ENCODE assay signal across 12 mouse cellular contexts in the genomic region with DNA sequence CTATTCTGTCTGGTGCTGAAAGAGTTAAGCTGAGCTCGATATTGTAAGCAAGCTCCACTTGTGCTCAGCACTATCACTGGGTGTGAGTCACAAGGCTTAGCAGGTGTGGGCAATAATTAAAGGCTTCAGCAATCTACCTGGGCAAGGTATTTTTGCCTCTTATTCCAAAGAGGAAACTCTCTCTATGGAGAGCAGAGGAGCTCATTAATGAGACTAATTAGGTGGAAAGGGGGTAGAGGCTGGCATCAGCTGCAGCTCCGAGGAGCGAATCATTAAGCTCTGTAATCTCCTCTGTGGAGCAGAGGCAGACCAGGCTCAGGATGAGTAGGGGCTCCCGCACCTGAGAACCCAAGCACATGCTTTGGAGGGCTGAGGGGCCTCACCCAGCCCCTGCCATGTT.
A peak's percentile ranks its signal among the peaks of the same experiment; 100 is the strongest.
DNase-seq lines count a peak whose midpoint lies in the region; ATAC-seq lines count a peak whose summit lies in the region.
"Had no signal": no experiment of that assay in that cellular context is flagged by ENCODE, and none has a peak within 500 bp of the region (broad histone marks: within the 10 kb centered on the region; RNA-seq: fewer than 3 reads in every experiment).

No protein-coding gene starts in this region.

- DNase-seq in retina, embryonic 14.5 days (ENCODE audit: low spot score): peak; percentile 39
- DNase-seq in gastrocnemius, adult 8-10 months (ENCODE audit: low spot score in 2 of 2): no peak
- DNase-seq in lung, postnatal 14 days: no peak
- DNase-seq: cerebellum, adult 11 months; heart, postnatal 10 days; lung, embryonic 14.5 days; thymus, adult 2 months had no signal

- no peak overlapping the region for H3K4me2 ChIP-seq in embryonic facial prominence, embryonic 15.5 days (replicated peaks)
- H3K4me2 ChIP-seq in forebrain, embryonic 15.5 days (replicated peaks): no peak overlapping the region
- no peak overlapping the region for H3K4me2 ChIP-seq in intestine, embryonic 16.5 days (ENCODE audit: low read depth, low read length)
- H3K4me2 ChIP-seq: lung, embryonic 14.5 days; neural tube, embryonic 12.5 days had no signal

- no peaks in the 10 kb centered on the region for H3K4me1 ChIP-seq in embryonic facial prominence, embryonic 15.5 days
- H3K4me1 ChIP-seq in forebrain, embryonic 15.5 days: peaks cover 18% of the 10 kb centered on the region
- 0 out of 2 replicates have a peak, but pooled peaks cover 3% of the 10 kb centered on the region for H3K4me1 ChIP-seq in intestine, embryonic 16.5 days (ENCODE audit: control insufficient read depth, insufficient read depth, low read length)

- H3K36me3 ChIP-seq in embryonic facial prominence, embryonic 15.5 days: no peaks in the 10 kb centered on the region
- no peaks in the 10 kb centered on the region for H3K36me3 ChIP-seq in forebrain, embryonic 15.5 days
- no peaks in the 10 kb centered on the region for H3K36me3 ChIP-seq in intestine, embryonic 16.5 days (ENCODE audit: control insufficient read depth, insufficient read depth, low read length)
- H3K36me3 ChIP-seq: neural tube, embryonic 12.5 days had no signal

- no peaks in the 10 kb centered on the region for H3K27me3 ChIP-seq in embryonic facial prominence, embryonic 15.5 days
- H3K27me3 ChIP-seq in forebrain, embryonic 15.5 days: no peaks in the 10 kb centered on the region
- no peaks in the 10 kb centered on the region for H3K27me3 ChIP-seq in intestine, embryonic 16.5 days (replicated peaks; ENCODE audit: control insufficient read depth, insufficient read depth, low read length)
- H3K27me3 ChIP-seq: neural tube, embryonic 12.5 days had no signal

- WGBS in embryonic facial prominence, embryonic 15.5 days: 52% methylated on average over 4 of the region's 4 CpGs
- 10% methylated on average over 4 of the region's 4 CpGs for WGBS in forebrain, embryonic 15.5 days
- WGBS in intestine, embryonic 16.5 days: 39% methylated on average over 4 of the region's 4 CpGs

- no peak overlapping the region for H3K4me3 ChIP-seq in embryonic facial prominence, embryonic 15.5 days (replicated peaks)
- no peak overlapping the region for H3K4me3 ChIP-seq in forebrain, embryonic 15.5 days
- no peak overlapping the region for H3K4me3 ChIP-seq in intestine, embryonic 16.5 days (ENCODE audit: low read length)
- H3K4me3 ChIP-seq: neural tube, embryonic 12.5 days had no signal

- H3K9ac ChIP-seq in embryonic facial prominence, embryonic 15.5 days: no peak overlapping the region
- no peak overlapping the region for H3K9ac ChIP-seq in forebrain, embryonic 15.5 days (replicated peaks)
- no peak overlapping the region for H3K9ac ChIP-seq in intestine, embryonic 16.5 days (ENCODE audit: low read depth, low read length)
- H3K9ac ChIP-seq: lung, embryonic 14.5 days; neural tube, embryonic 12.5 days had no signal

- peak; percentile 74 for ATAC-seq in embryonic facial prominence, embryonic 15.5 days (ENCODE audit: insufficient number of reproducible peaks, low FRiP score, low TSS enrichment, low read depth)
- ATAC-seq in forebrain, embryonic 15.5 days (replicated peaks): peak; percentile 55
- ATAC-seq in intestine, embryonic 16.5 days: peak; percentile 54; the same call in 1 of the 2 replicates
- ATAC-seq in inflammation-experienced regulatory T-cells, adult 6 months: no peak

- no peak overlapping the region for H3K27ac ChIP-seq in embryonic facial prominence, embryonic 15.5 days (replicated peaks)
- no peak overlapping the region for H3K27ac ChIP-seq in forebrain, embryonic 15.5 days (replicated peaks)
- no peak overlapping the region for H3K27ac ChIP-seq in intestine, embryonic 16.5 days (ENCODE audit: low read length)
- H3K27ac ChIP-seq: neural tube, embryonic 12.5 days had no signal

- no peaks in the 10 kb centered on the region for H3K9me3 ChIP-seq in embryonic facial prominence, embryonic 15.5 days (replicated peaks)
- H3K9me3 ChIP-seq in forebrain, embryonic 15.5 days: no peaks in the 10 kb centered on the region
- no peaks in the 10 kb centered on the region for H3K9me3 ChIP-seq in intestine, embryonic 16.5 days (ENCODE audit: control insufficient read depth, low read length)
- H3K9me3 ChIP-seq: neural tube, embryonic 12.5 days had no signal
